11 mouse cellular contexts compared by ENCODE assay signal in the genomic region with DNA sequence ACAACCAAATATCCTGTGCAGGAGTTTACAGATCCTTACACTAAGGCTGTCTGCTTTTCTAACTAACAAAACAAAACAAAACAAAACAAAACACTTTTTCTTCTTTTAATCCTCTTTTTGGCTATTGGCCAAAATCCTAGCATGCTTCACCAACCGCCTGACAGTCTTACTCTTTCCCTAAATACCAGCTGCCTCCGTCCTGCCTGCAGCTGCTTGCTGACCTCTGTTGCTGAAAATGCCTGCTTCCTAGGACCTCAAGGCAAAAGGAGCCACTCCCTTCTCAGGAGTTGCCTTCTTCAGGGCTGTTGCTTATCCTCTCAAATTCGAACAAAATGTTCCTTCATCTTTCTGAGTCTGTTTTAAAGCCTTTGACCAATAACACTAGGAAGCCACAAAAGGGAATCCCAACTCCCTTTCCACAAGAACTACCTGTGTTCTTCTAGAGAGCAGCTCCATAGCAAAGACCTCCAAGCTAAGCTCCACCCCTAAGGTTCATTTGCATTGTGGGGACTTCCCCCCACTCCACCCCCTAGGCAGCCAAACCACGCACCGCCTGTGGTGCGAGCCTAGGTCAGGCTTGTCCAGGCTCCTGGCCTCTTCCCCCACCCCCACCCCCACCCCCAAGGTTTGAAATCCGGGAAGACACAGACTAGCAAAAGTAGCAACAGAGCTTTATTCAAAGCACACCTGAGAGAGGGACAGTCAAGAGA. TPM values are rescaled to one million over a fixed set of nuclear protein-coding genes. Genes with fewer than 3 reads are reported as not detected.
A peak's percentile ranks its signal among the peaks of the same experiment; 100 is the strongest.
DNase-seq lines count a peak whose midpoint lies in the region; ATAC-seq and TF ChIP-seq lines count a peak whose summit lies in the region.
"Had no signal": no experiment of that assay in that cellular context is flagged by ENCODE, and none has a peak within 500 bp of the region (broad histone marks: within the 10 kb centered on the region; RNA-seq: fewer than 3 reads in every experiment).

No protein-coding gene starts in this region.

- WGBS in heart, embryonic 10.5 days, result 4% methylated on average over 7 of the region's 7 CpGs
- 19% methylated on average over 7 of the region's 7 CpGs for WGBS in liver, adult 2 months
- WGBS in hindbrain, embryonic 16.5 days, result 9% methylated on average over 7 of the region's 7 CpGs

- H3K27me3 ChIP-seq in heart, embryonic 10.5 days (ENCODE audit: insufficient read depth, poor library complexity, severe bottlenecking), result no peaks in the 10 kb centered on the region
- no peaks in the 10 kb centered on the region for H3K27me3 ChIP-seq in liver, adult 2 months (ENCODE audit: control insufficient read depth, insufficient read depth, low read length)
- no peaks in the 10 kb centered on the region for H3K27me3 ChIP-seq in hindbrain, embryonic 16.5 days (replicated peaks; ENCODE audit: control insufficient read depth, insufficient read depth, low read length)
- H3K27me3 ChIP-seq: embryonic facial prominence, embryonic 13.5 days had no signal

- H3K4me3 ChIP-seq in heart, embryonic 10.5 days, result peak overlapping the region; percentile 22; the same call in 1 of the 2 replicates
- no peak overlapping the region for H3K4me3 ChIP-seq in liver, adult 2 months (ENCODE audit: insufficient read depth, low read depth, low read length)
- no peak overlapping the region for H3K4me3 ChIP-seq in hindbrain, embryonic 16.5 days (ENCODE audit: low read length)
- H3K4me3 ChIP-seq: embryonic facial prominence, embryonic 13.5 days had no signal

- DNase-seq in heart, embryonic 10.5 days (ENCODE audit: low spot score), result peak; percentile 74
- DNase-seq in heart, postnatal 36 days, result no peak
- peak; percentile 31 to 44 for DNase-seq in spleen, postnatal 36 days (ENCODE audit: low spot score in 2 of 2)
- DNase-seq in spleen, postnatal 14 days (ENCODE audit: low spot score in 2 of 2), result no peak
- DNase-seq in liver, adult 2 months (ENCODE audit: extremely low read depth, low read depth, low spot score), result peak; percentile 39
- no peak for DNase-seq in adrenal gland, postnatal 25 days
- no peak for DNase-seq in left cerebral cortex, postnatal 14 days (ENCODE audit: low spot score in 2 of 2)
- DNase-seq: heart, adult 18-20 months had no signal

- H3K4me2 ChIP-seq in hindbrain, embryonic 16.5 days (ENCODE audit: low read length), result no peak overlapping the region
- H3K4me2 ChIP-seq: embryonic facial prominence, embryonic 13.5 days had no signal

- H3K4me1 ChIP-seq in heart, embryonic 10.5 days, result peaks cover 13% of the 10 kb centered on the region
- H3K4me1 ChIP-seq in liver, adult 2 months (ENCODE audit: control insufficient read depth, insufficient read depth, low read length), result peaks cover 4% of the 10 kb centered on the region
- H3K4me1 ChIP-seq in hindbrain, embryonic 16.5 days (ENCODE audit: control insufficient read depth, insufficient read depth, low read depth, low read length), result no peaks in the 10 kb centered on the region

- no peaks in the 10 kb centered on the region for H3K79me2 ChIP-seq in liver, adult 2 months (ENCODE audit: control insufficient read depth, insufficient read depth, low read length)

- no peaks in the 10 kb centered on the region for H3K36me3 ChIP-seq in heart, embryonic 10.5 days
- H3K36me3 ChIP-seq in liver, adult 2 months (ENCODE audit: control insufficient read depth, insufficient read depth, low read length), result no peaks in the 10 kb centered on the region; the same call in 1 of the 2 replicates
- H3K36me3 ChIP-seq in hindbrain, embryonic 16.5 days (ENCODE audit: control insufficient read depth, insufficient read depth, low read length), result no peaks in the 10 kb centered on the region

- no peak overlapping the region for H3K27ac ChIP-seq in heart, embryonic 10.5 days
- no peak overlapping the region for H3K27ac ChIP-seq in liver, adult 2 months (replicated peaks; ENCODE audit: insufficient read depth, low read depth, low read length)
- H3K27ac ChIP-seq in hindbrain, embryonic 16.5 days (ENCODE audit: low read depth, low read length), result no peak overlapping the region
- H3K27ac ChIP-seq: embryonic facial prominence, embryonic 13.5 days had no signal

- no peak for TF ChIP-seq CTCF in liver, adult 2 months (IDR thresholded peaks at IDR 0.05; ENCODE audit: low read depth, low read length)

- H3K9me3 ChIP-seq in heart, embryonic 10.5 days, result peaks cover 4% of the 10 kb centered on the region
- peaks cover 5% of the 10 kb centered on the region; the same call in 1 of the 2 replicates for H3K9me3 ChIP-seq in hindbrain, embryonic 16.5 days (ENCODE audit: control insufficient read depth, low read length)

- no peak for TF ChIP-seq POLR2A in liver, adult 2 months (IDR thresholded peaks at IDR 0.05; ENCODE audit: extremely low read depth, insufficient read depth, low read length)

- no peak for ATAC-seq in hindbrain, embryonic 16.5 days

- no peak overlapping the region for H3K9ac ChIP-seq in liver, adult 2 months (ENCODE audit: low read depth, low read length)
- H3K9ac ChIP-seq in hindbrain, embryonic 16.5 days (ENCODE audit: low read depth, low read length), result no peak overlapping the region
- H3K9ac ChIP-seq: embryonic facial prominence, embryonic 13.5 days had no signal

- intact Hi-C loops in heart, postnatal 36 days (cut with DNase I), result no loop called here
- intact Hi-C loops in left cerebral cortex, postnatal 14 days (cut with DNase I), result no loop called here

RNA-seq across cellular contexts. Expression of gene Cd164, which starts 25.4 kb away (rescaled TPM):
- polyA plus RNA-seq in heart, embryonic 10.5 days (2016; fragmentation: Nextera tagmentation; extraction: Ambion mirVana), result 156 and 169 TPM in 2 replicates
- 100 to 1,000 TPM; 144 to 145 TPM for total RNA-seq in heart, postnatal 36 days (2021)
- 139 and 155 TPM in 2 replicates for total RNA-seq in liver, adult 2 months (2014; rRNA removed)
- polyA plus RNA-seq in liver, adult 2 months (2012; rRNA removed), result 161 and 182 TPM in 2 replicates
- 213 and 238 TPM in 2 replicates for total RNA-seq in adrenal gland, postnatal 25 days (2021)
- 57.2 and 62.9 TPM in 2 replicates for polyA plus RNA-seq in hindbrain, embryonic 16.5 days (2015; fragmentation: Nextera tagmentation; extraction: Ambion mirVana)
- total RNA-seq in left cerebral cortex, postnatal 14 days (2021), result 10 to 100 TPM; 56.1 to 57.1 TPM

RNA-seq across cellular contexts. Expression of gene Ppil6, which starts 54.4 kb away (rescaled TPM):
- polyA plus RNA-seq in heart, embryonic 10.5 days (2016; fragmentation: Nextera tagmentation; extraction: Ambion mirVana), result 0.95 and 1.3 TPM in 2 replicates
- 1 to 10 TPM; 1.2 to 1.8 TPM for total RNA-seq in heart, postnatal 36 days (2021)
- total RNA-seq in liver, adult 2 months (2014; rRNA removed), result 0.94 and 1.1 TPM in 2 replicates
- 0.09 and 0.26 TPM in 2 replicates for polyA plus RNA-seq in liver, adult 2 months (2012; rRNA removed)
- 1.7 TPM in 1 of 2 replicates, not detected in the other for total RNA-seq in adrenal gland, postnatal 25 days (2021)
- 4.5 and 5.3 TPM in 2 replicates for polyA plus RNA-seq in hindbrain, embryonic 16.5 days (2015; fragmentation: Nextera tagmentation; extraction: Ambion mirVana)
- total RNA-seq in left cerebral cortex, postnatal 14 days (2021), result 1 to 10 TPM; 6.3 to 7.6 TPM
- total RNA-seq: ES-E14 had no signal

RNA-seq across cellular contexts. Expression of gene Smpd2, which starts 54.5 kb away (rescaled TPM):
- polyA plus RNA-seq in heart, embryonic 10.5 days (2016; fragmentation: Nextera tagmentation; extraction: Ambion mirVana), result 51.8 and 52.7 TPM in 2 replicates
- 10 to 100 TPM; 42.8 to 45.3 TPM for total RNA-seq in heart, postnatal 36 days (2021)
- total RNA-seq in liver, adult 2 months (2014; rRNA removed), result 29.3 and 30.8 TPM in 2 replicates
- polyA plus RNA-seq in liver, adult 2 months (2012; rRNA removed), result 47.6 and 51.5 TPM in 2 replicates
- total RNA-seq in adrenal gland, postnatal 25 days (2021), result 27.2 and 36.3 TPM in 2 replicates
- 46.5 and 52.9 TPM in 2 replicates for polyA plus RNA-seq in hindbrain, embryonic 16.5 days (2015; fragmentation: Nextera tagmentation; extraction: Ambion mirVana)
- 10 to 100 TPM; 20.8 to 24.7 TPM for total RNA-seq in left cerebral cortex, postnatal 14 days (2021)

Comparison
In these comparisons a context has a peak if more than half of its experiments do, and no peak if none do; other contexts are left out.
1. DNase-seq: peak in heart, embryonic 10.5 days (single experiment), spleen, postnatal 36 days (2 of 2) and liver, adult 2 months (single experiment); none in heart, postnatal 36 days (0 of 2), spleen, postnatal 14 days (0 of 2), adrenal gland, postnatal 25 days (single experiment) and left cerebral cortex, postnatal 14 days (0 of 2).